Mouse (Mus musculus): Measurements from ENCODE around the gene Klhdc9. TPM values are rescaled to one million over a fixed set of nuclear protein-coding genes. Genes with fewer than 3 reads are reported as not detected.

The Klhdc9 gene
- polyA plus RNA-seq, 1 experiment: not detected

DNA sequence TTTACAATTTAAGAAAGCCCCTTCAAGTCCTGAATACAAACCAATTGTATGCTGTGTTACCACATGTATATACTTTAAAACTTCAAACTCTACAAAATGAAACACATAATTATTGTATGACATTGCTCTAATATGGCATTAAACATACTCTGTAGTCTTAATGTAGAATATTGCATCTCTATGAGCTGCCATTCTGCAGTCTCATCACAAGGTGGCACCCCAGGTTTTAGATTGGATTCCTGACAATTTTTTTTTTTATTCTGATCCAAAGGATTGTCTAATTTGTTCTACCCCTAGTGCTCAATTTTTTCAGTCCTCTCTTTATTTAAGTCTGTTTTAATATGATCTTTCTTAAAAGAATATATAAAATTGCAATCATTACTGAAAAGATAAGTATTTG lies 39.2 kb downstream of the Klhdc9 start:
- Histone ChIP-seq H3K36me3 (replicated peaks; ENCODE audit: low read length) (peaks cover 34% of the 10 kb centered on the region), H3K4me3 (replicated peaks) (no peak overlapping the region), H3K9me3 (no peaks in the 10 kb centered on the region), H3K27me3 (replicated peaks) (no peaks in the 10 kb centered on the region), H3K4me1 (peaks cover 29% of the 10 kb centered on the region)
- TF ChIP-seq FLI1 (IDR thresholded peaks at IDR 0.05; ENCODE audit: low read length): no peak
- TF ChIP-seq GATA1 (IDR thresholded peaks at IDR 0.05; ENCODE audit: borderline replicate concordance, low read length): no peak

DNA sequence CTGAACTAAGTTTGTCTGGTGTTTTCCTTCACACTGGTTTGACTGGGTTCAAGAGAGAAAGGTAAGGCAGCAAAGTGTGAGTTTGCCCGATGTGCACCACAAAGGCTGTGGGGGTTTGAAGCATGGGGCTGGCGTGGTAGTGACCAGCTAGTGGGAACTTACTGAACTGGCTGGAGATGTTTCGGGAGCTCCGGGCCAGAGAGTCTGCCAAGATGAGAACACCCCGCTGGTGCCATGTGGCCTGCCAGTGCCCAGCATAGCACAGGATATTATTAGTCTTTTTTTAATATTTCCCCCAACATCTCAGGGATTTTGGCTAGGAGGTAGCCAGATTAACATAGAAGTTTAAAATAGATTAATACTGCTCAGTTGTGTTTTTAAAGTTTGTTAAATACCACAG lies 40.4 kb downstream of the Klhdc9 start:
- H3K27me3 ChIP-seq (replicated peaks): no peaks in the 10 kb centered on the region
- H3K4me1 ChIP-seq: peaks cover 18% of the 10 kb centered on the region
- no peak overlapping the region for H3K4me3 ChIP-seq (replicated peaks)
- no peak for TF ChIP-seq FLI1 (IDR thresholded peaks at IDR 0.05; ENCODE audit: low read length)
- no peak for TF ChIP-seq GATA1 (IDR thresholded peaks at IDR 0.05; ENCODE audit: borderline replicate concordance, low read length)
- 0 out of 2 replicates have a peak, but pooled peaks cover 3% of the 10 kb centered on the region for H3K9me3 ChIP-seq
- H3K36me3 ChIP-seq (replicated peaks; ENCODE audit: low read length): peaks cover 22% of the 10 kb centered on the region

DNA sequence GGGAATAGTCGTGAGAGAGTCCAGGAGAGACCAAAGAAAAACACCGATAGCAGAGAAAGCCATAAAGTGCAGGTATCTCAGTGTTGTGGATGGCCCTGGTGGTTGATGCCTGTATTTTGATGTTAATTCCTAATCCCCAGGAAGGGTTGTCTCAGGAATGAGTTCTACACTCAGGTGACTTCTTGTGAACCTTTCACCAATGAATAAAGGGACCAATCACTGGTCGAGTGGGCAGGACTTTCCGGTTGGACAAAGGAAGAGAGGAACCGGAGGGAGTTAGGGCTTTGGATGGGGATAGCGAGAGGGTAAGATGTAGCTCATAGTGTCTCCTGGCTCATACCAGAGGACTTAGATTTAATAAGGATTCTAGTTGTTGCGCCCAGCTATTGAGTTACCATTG lies 40.9 kb downstream of the Klhdc9 start:
- H3K9me3 ChIP-seq: 0 out of 2 replicates have a peak, but pooled peaks cover 3% of the 10 kb centered on the region
- H3K4me1 ChIP-seq: peaks cover 18% of the 10 kb centered on the region
- H3K36me3 ChIP-seq (replicated peaks; ENCODE audit: low read length): peaks cover 18% of the 10 kb centered on the region
- no peak overlapping the region for H3K4me3 ChIP-seq (replicated peaks)
- no peaks in the 10 kb centered on the region for H3K27me3 ChIP-seq (replicated peaks)
- TF ChIP-seq GATA1 (IDR thresholded peaks at IDR 0.05; ENCODE audit: borderline replicate concordance, low read length): no peak
- no peak for TF ChIP-seq FLI1 (IDR thresholded peaks at IDR 0.05; ENCODE audit: low read length)

DNA sequence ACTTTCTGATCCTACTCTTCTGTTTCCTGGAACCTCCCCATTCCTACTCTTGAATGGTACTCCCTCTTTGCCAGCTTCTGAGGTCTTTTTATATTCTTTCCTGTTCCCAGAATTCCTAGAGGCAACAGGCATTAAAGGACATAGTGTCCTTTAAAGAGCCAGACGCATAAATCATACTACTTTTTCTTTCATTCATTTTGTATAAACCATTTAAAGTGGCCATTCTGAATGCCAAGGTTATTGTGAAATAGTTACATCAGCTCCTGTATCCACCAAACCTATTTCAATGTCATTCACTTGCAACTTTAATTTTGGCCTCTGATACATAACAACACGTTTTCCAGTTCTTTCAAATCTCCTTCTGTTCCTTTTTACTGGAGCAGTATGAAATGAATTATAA lies 51.3 kb downstream of the Klhdc9 start:
- Histone ChIP-seq H3K4me1 (peaks cover 10% of the 10 kb centered on the region), H3K27me3 (replicated peaks) (no peaks in the 10 kb centered on the region), H3K9me3 (0 out of 2 replicates have a peak, but pooled peaks cover 3% of the 10 kb centered on the region), H3K36me3 (replicated peaks; ENCODE audit: low read length) (no peaks in the 10 kb centered on the region), H3K4me3 (replicated peaks) (no peak overlapping the region)
- TF ChIP-seq FLI1 (IDR thresholded peaks at IDR 0.05; ENCODE audit: low read length) (no peak), GATA1 (IDR thresholded peaks at IDR 0.05; ENCODE audit: borderline replicate concordance, low read length) (no peak)

Other genes starting within 250 kb of the Klhdc9 start
- not detected in 2 replicates for gene Cfap126, start 246.9 kb downstream of the Klhdc9 start, polyA plus RNA-seq (2012; ENCODE audit: insufficient read depth, low replicate concordance)
- gene Sdhc, start 210.2 kb downstream of the Klhdc9 start, polyA plus RNA-seq (2012; ENCODE audit: insufficient read depth, low replicate concordance): 22.4 and 93.6 TPM in 2 replicates
- gene Mpz, start 210.1 kb downstream of the Klhdc9 start, polyA plus RNA-seq (2012; ENCODE audit: insufficient read depth, low replicate concordance): 3.7 TPM in 1 of 2 replicates, not detected in the other
- 28.3 and 28.5 TPM in 2 replicates for gene Pcp4l1, start 164.5 kb downstream of the Klhdc9 start, polyA plus RNA-seq (2012; ENCODE audit: insufficient read depth, low replicate concordance)
- gene Nr1i3, start 146.8 kb downstream of the Klhdc9 start, polyA plus RNA-seq (2012; ENCODE audit: insufficient read depth, low replicate concordance): not detected in 2 replicates
- 22.7 and 24.1 TPM in 2 replicates for gene Tomm40l, start 138.3 kb downstream of the Klhdc9 start, polyA plus RNA-seq (2012; ENCODE audit: insufficient read depth, low replicate concordance)
- gene Apoa2, start 135.7 kb downstream of the Klhdc9 start, polyA plus RNA-seq (2012; ENCODE audit: insufficient read depth, low replicate concordance): not detected in 2 replicates
- 12.9 and 57.4 TPM in 2 replicates for gene Fcer1g, start 126.4 kb downstream of the Klhdc9 start, polyA plus RNA-seq (2012; ENCODE audit: insufficient read depth, low replicate concordance)
- gene Adamts4, start 110.4 kb downstream of the Klhdc9 start, polyA plus RNA-seq (2012; ENCODE audit: insufficient read depth, low replicate concordance): 0.50 TPM in 1 of 2 replicates, not detected in the other
- 24.9 and 49.7 TPM in 2 replicates for gene Ndufs2, start 109.4 kb downstream of the Klhdc9 start, polyA plus RNA-seq (2012; ENCODE audit: insufficient read depth, low replicate concordance)
- 20.5 and 20.6 TPM in 2 replicates for gene B4galt3, start 90.5 kb downstream of the Klhdc9 start, polyA plus RNA-seq (2012; ENCODE audit: insufficient read depth, low replicate concordance)
- 17.0 and 28.8 TPM in 2 replicates for gene Ppox, start 79.6 kb downstream of the Klhdc9 start, polyA plus RNA-seq (2012; ENCODE audit: insufficient read depth, low replicate concordance)
- gene Usp21, start 72.8 kb downstream of the Klhdc9 start, polyA plus RNA-seq (2012; ENCODE audit: insufficient read depth, low replicate concordance): 33.2 and 67.7 TPM in 2 replicates
- gene Ufc1, start 65.8 kb downstream of the Klhdc9 start, polyA plus RNA-seq (2012; ENCODE audit: insufficient read depth, low replicate concordance): 18.6 and 97.6 TPM in 2 replicates
- gene Dedd, start 31.7 kb downstream of the Klhdc9 start, polyA plus RNA-seq (2012; ENCODE audit: insufficient read depth, low replicate concordance): 19.6 and 45.4 TPM in 2 replicates
- gene Nit1, start 15.2 kb downstream of the Klhdc9 start, polyA plus RNA-seq (2012; ENCODE audit: insufficient read depth, low replicate concordance): 3.2 and 6.1 TPM in 2 replicates
- gene Pfdn2, start 15.1 kb downstream of the Klhdc9 start, polyA plus RNA-seq (2012; ENCODE audit: insufficient read depth, low replicate concordance): 1.3 and 11.9 TPM in 2 replicates
- gene Nectin4, start 9.3 kb upstream of the Klhdc9 start, polyA plus RNA-seq (2012; ENCODE audit: insufficient read depth, low replicate concordance): 0.44 TPM in 1 of 2 replicates, not detected in the other
- gene Arhgap30, start 28.2 kb upstream of the Klhdc9 start, polyA plus RNA-seq (2012; ENCODE audit: insufficient read depth, low replicate concordance): 5.2 and 12.3 TPM in 2 replicates
- 18.5 and 37.8 TPM in 2 replicates for gene Usf1, start 50.5 kb upstream of the Klhdc9 start, polyA plus RNA-seq (2012; ENCODE audit: insufficient read depth, low replicate concordance)
- not detected in 2 replicates for gene Tstd1, start 58.1 kb upstream of the Klhdc9 start, polyA plus RNA-seq (2012; ENCODE audit: insufficient read depth, low replicate concordance)
- 21.9 and 94.2 TPM in 2 replicates for gene F11r, start 76.7 kb upstream of the Klhdc9 start, polyA plus RNA-seq (2012; ENCODE audit: insufficient read depth, low replicate concordance)
- 4.6 and 9.8 TPM in 2 replicates for gene Alyref2, start 142.7 kb upstream of the Klhdc9 start, polyA plus RNA-seq (2012; ENCODE audit: insufficient read depth, low replicate concordance)
- gene Itln1, start 174.5 kb upstream of the Klhdc9 start, polyA plus RNA-seq (2012; ENCODE audit: insufficient read depth, low replicate concordance): 0.94 TPM in 1 of 2 replicates, not detected in the other
- not detected in 2 replicates for gene Cd244a, start 198.4 kb upstream of the Klhdc9 start, polyA plus RNA-seq (2012; ENCODE audit: insufficient read depth, low replicate concordance)
- 3.3 TPM in 1 of 2 replicates, not detected in the other for gene Ly9, start 246.6 kb upstream of the Klhdc9 start, polyA plus RNA-seq (2012; ENCODE audit: insufficient read depth, low replicate concordance)

Data from megakaryocyte, embryonic 14.5 days (primary cell).